Mouse (Mus musculus): ENCODE measurements around the gene Prdm2.

GRCm38 (mm10) chr4:143257971-143258370 lies 45.2 kb upstream of the Prdm2 start:
- no peak for TF ChIP-seq POLR2A (IDR thresholded peaks at IDR 0.05; ENCODE audit: low read depth, low read length)
- no peak for TF ChIP-seq CTCF (IDR thresholded peaks at IDR 0.05; ENCODE audit: extremely low read depth, insufficient read depth, insufficient read length, insufficient replicate concordance)

All from spleen, adult 2 months (tissue).